Mouse (Mus musculus) leukemia stem cell, adult 10-12 weeks (primary cell): ENCODE data around the gene Pycard. TPM values are rescaled to one million over a fixed set of nuclear protein-coding genes. Genes with fewer than 3 reads are reported as not detected.

Experiments
- polyA plus RNA-seq: library from polyadenylated mRNA; stranded (reverse); fragments of >175 nt; gene quantifications from 2 replicates; pipeline ENCODE4 v1.2.3, GENCODE M21; 2012; ENCODE audit warnings: low replicate concordance

The Pycard gene
- polyA plus RNA-seq = 2.1 and 2.2 TPM in 2 replicates

GRCm38 (mm10) chr7:127993341-127993977 is at the start of gene Pycard:
TSS of gene Pycard (minus strand) at chr7:127993867.

GRCm38 (mm10) chr7:128003688-128004087 is 10.0 kb upstream of the Pycard start, which contains the start of gene Trim72:
TSS of gene Trim72 (plus strand) at chr7:128003949.

GRCm38 (mm10) chr7:127967004-127967921 is 26.4 kb downstream of the Pycard start, which contains the start of gene Fus:
TSS of gene Fus (plus strand) at chr7:127967457.

GRCm38 (mm10) chr7:127946470-127947023 is 47.1 kb downstream of the Pycard start, which contains the start of gene Prss36:
TSS of gene Prss36 (minus strand) at chr7:127946725.

Other genes with a start within 250 kb of the Pycard start
- 47.5 and 50.3 TPM in 2 replicates for gene Fbxl19, start 249.3 kb downstream of the Pycard start, polyA plus RNA-seq
- 28.7 and 40.4 TPM in 2 replicates for gene Orai3, start 224.1 kb downstream of the Pycard start, polyA plus RNA-seq
- 110 and 121 TPM in 2 replicates for gene Setd1a, start 217.2 kb downstream of the Pycard start, polyA plus RNA-seq
- gene Gm49388, start 208.3 kb downstream of the Pycard start, polyA plus RNA-seq = 2.2 TPM in 1 of 2 replicates, not detected in the other
- 0.69 and 8.5 TPM in 2 replicates for gene Hsd3b7, start 193.3 kb downstream of the Pycard start, polyA plus RNA-seq
- gene Stx4a, start 169.6 kb downstream of the Pycard start, polyA plus RNA-seq = 24.8 and 27.0 TPM in 2 replicates
- 0.23 and 0.28 TPM in 2 replicates for gene Stx1b, start 169.3 kb downstream of the Pycard start, polyA plus RNA-seq
- gene Zfp646, start 117.6 kb downstream of the Pycard start, polyA plus RNA-seq = 13.4 and 33.6 TPM in 2 replicates
- 22.6 and 26.8 TPM in 2 replicates for gene Zfp668, start 117.0 kb downstream of the Pycard start, polyA plus RNA-seq
- gene Prss53, start 102.9 kb downstream of the Pycard start, polyA plus RNA-seq = 0.58 and 1.1 TPM in 2 replicates
- not detected in 2 replicates for gene Gm21974, start 98.4 kb downstream of the Pycard start, polyA plus RNA-seq
- gene Vkorc1, start 98.2 kb downstream of the Pycard start, polyA plus RNA-seq = 10.1 and 24.2 TPM in 2 replicates
- gene Bckdk, start 89.8 kb downstream of the Pycard start, polyA plus RNA-seq = 79.6 and 212 TPM in 2 replicates
- 2.0 and 6.1 TPM in 2 replicates for gene Kat8, start 81.4 kb downstream of the Pycard start, polyA plus RNA-seq
- not detected in 2 replicates for gene Prss8, start 63.8 kb downstream of the Pycard start, polyA plus RNA-seq
- 2.3 and 7.5 TPM in 2 replicates for gene Prss36, start 47.1 kb downstream of the Pycard start, polyA plus RNA-seq
- 125 and 210 TPM in 2 replicates for gene Fus, start 26.4 kb downstream of the Pycard start, polyA plus RNA-seq
- gene Trim72, start 10.1 kb upstream of the Pycard start, polyA plus RNA-seq = 0.10 TPM in 1 of 2 replicates, not detected in the other
- gene Itgam, start 68.8 kb upstream of the Pycard start, polyA plus RNA-seq = 1.3 and 1.8 TPM in 2 replicates
- not detected in 2 replicates for gene Gm49368, start 68.8 kb upstream of the Pycard start, polyA plus RNA-seq
- gene Itgax, start 135.7 kb upstream of the Pycard start, polyA plus RNA-seq = 2.3 and 3.4 TPM in 2 replicates
- 8.5 and 16.4 TPM in 2 replicates for gene Itgad, start 160.5 kb upstream of the Pycard start, polyA plus RNA-seq
- 11.9 and 21.5 TPM in 2 replicates for gene Cox6a2, start 212.5 kb upstream of the Pycard start, polyA plus RNA-seq
- gene Armc5, start 243.5 kb upstream of the Pycard start, polyA plus RNA-seq = 34.5 and 48.8 TPM in 2 replicates
- 0.85 and 1.2 TPM in 2 replicates for gene 9130023H24Rik, start 244.2 kb upstream of the Pycard start, polyA plus RNA-seq